Mouse (Mus musculus) embryo, embryonic 9.5 days (tissue): ENCODE data around the gene Cntln.
A peak's percentile ranks its signal among the peaks of the same experiment; 100 is the strongest.

Source experiments
- DNase-seq: peaks from one replicate; pipeline ENCODE4 v3.0.0-alpha.2; 2017; ENCODE audit errors: extremely low spot score

Gene Cntln

DNA sequence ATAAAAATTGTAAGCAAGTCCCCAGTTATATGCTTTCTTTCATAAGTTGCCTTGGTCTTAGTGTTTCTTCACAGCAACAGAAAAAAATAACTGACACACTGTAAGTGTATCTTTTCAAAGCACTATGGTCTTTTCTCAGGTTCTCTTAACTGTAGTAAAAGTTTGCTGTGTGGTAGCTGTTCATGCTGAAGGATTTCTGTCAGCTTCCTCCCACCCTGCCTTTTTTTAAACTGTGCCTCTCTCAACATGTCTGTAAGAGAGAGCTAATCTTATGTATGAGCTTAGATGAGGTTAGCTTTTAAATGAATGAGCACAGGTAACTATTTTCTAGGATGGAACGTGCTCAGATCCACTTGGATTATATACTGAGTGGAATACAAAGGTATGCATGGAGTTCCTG lies 170.5 kb downstream of the Cntln start:
- no peak for DNase-seq

DNA sequence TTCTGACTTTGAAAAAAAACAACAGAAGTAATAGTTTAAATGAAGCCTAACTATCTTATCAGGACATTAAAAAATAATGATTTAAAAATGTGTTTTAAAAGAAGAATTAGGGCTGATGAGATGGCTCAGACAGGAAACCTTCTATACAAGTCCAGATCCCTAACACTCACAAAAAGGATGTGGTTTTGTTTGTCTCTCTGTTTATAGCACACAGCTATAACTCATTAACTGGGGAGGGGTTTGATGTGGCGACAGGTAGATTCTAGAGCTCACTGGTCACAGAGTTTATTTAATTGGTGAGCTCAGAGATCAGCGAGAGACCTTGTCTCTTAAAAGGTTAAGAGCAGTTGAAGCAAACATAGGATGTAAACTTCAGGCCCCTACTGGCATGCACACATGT lies 175.5 kb downstream of the Cntln start:
- no peak for DNase-seq

DNA sequence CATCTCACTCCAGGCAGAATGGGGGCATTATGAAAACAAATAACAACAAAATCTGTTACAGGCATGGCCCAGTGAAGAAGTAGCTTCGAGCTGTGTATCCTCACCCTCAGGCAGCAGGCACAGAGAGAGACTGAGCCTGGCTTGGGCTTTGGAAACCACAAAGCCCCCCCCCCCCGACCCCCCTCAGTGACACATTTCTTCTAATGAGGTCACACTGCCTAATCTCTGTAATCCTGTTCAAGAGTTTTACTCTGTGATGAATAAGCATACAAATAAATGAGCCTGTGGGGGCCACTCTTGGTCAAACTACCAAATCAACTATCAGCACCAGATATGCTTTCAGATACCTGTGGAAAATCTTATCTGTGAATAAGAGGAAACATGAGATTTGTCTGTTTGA lies 177.6 kb downstream of the Cntln start:
- no peak for DNase-seq

DNA sequence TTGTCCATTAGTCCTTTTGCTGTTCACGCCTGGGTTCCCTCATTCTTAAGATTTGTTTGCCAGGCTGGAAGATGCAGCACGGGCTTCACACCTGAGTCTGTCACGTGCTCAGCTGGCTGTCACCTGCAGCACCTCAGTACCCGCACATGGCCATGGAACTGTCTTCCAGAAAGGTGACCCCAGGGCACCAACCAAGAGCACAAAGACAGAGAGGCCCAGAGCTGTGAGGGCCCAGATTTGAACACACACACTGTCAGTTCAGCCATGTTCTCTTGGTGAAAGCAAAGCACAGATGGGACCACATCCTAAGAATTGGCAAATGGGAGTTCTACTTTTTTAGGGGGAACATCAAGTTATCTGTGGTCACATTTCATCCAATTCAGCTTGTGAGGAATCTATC lies 211.9 kb downstream of the Cntln start:
- DNase-seq = no peak

DNA sequence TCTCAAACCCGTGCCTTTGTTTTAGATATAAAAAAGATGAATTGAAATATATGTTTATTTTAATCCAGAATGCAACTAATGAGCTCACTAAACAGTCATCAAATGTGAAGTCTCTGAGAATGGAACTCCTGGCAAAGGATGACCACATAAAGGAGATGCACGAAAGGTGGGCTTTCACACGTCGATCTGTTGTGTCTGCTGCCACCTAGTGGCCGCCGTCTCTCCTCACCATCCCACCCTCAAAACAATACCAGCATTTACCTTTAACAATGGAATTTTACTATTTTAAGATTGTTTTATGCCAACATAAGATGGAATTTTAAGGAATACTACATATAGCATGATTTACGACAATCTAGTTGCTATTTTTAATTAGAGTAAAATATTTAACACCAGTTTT lies 212.6 kb downstream of the Cntln start:
- DNase-seq = peak; percentile 48

DNA sequence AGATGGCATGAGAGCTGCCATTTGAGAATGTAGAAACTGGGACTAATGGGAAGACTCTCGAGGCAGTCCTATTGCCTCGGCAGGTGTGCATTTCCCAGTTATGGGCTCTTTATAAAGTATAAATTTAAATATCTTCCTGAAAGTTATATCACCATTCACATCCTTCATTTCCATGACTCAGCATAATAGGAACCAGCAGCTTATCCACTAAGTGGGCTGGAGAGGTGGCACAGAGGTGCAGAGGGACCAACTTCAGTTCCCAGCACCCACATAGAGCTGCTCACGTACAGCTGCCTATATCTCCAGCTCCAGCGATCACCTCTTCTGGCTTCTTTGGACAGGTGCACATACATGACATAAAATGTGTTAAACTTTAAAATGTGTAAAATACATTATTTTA lies 218.1 kb downstream of the Cntln start:
- no peak for DNase-seq

DNA sequence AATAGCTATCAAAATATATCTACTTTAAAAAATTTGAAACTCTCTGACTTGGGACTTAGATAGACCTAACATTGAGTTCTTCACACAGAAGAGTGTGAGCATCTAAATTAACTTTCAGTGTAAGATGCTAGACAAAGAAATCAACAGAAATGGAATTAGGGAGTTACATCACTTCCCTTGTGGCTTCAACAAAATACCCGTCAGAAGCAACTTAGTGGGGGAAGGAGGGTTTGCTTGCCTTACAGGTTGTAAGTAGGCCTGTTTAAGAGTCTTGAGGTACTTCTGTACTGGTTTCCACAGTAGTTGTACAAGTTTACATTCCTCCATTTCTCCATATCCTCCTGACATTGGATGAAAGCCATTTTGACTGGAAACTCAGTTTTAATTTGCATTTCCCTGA lies 222.3 kb downstream of the Cntln start:
- DNase-seq = no peak

DNA sequence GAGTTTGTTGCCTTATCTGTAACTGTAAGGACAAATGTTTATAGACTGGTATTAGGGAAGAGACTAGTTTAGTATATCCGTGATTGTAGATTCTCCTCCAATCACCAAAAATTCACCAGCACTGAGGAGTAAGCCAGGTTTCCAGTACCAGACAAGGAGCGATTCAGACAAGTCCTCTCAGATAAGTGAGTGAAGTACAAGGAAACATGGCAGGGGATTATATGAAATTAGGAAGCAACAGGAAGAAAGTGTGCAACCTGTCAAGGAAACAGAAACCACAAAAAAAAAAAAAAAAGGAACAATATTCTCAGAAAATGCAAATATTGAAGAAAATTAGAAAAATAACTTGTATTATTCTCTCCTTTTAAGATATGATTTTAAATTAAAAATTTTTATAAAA lies 222.9 kb downstream of the Cntln start:
- no peak for DNase-seq

DNA sequence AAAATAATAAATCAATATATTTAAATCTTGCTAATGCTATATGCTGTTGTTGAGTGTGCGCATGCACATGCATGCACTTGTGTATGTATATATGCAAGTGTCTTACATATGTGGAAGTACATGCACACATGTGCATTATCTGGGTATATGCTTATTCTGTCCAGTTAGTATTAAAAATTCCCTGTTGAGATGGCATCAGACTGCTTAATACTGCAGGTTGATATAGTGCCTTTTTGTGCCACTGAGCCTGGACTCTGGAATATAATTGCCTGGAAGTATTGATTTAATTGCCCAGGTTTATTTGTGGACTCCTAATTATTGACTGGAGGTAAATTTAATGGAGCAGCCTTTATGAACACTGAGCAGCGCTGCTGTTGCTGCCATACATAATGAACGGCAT lies 236.2 kb downstream of the Cntln start:
- no peak for DNase-seq

DNA sequence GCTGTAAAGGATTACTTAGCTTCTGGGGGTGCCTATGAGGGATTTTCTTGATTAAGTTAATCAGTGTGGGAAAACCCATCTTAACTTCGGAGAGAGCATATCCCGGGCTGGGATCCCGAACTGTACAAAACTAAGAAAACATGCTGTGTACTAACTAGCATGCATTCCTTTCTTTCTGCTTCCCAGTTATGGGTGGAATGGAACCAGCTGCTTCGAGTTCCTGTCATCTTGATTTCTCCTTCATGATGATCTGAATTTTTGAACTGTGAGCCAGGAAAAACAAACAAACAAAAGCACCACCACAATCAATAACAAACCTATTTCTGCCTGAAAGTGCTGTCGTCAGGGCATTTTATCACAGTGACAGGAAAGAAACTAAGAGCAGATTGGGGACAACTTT lies 265.6 kb downstream of the Cntln start:
- no peak for DNase-seq

DNA sequence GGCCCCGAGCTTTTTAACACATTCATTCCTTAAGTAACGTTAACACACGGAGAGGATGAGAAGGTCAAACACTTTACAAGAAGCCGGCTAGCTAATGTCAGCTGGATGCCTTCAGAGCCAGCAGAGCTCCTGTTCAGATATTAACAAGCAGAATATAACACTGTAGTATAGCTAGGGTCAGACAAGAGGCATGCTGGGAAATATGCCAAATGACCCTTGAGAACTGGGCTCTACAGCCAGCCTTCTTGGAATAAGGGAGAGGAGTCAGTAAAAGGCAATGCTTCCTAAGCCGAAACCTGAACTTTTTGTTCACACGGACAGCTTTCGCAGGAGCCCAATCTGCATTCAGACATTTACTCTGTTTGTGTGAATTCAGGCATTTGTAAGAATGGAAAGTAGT lies 267.8 kb downstream of the Cntln start:
- DNase-seq = no peak

DNA sequence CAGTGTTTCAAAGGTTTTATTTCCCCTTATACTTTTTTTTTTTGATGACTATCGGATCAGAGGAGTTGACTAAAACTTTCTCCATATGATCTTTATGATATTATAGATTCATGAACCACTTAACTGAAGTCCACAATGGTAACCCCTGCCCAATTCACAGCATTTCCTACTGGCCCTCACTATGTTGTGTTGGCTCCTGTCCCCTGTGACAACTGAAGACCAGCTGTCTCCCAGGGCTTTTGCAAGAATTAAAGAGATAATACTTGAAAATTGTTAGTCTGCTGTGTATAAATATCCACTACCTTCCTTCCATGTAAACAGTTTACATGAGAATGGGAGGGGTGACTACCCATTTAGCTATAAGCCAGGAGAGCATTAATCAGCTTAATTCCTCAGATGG lies 270.3 kb downstream of the Cntln start:
- no peak for DNase-seq

DNA sequence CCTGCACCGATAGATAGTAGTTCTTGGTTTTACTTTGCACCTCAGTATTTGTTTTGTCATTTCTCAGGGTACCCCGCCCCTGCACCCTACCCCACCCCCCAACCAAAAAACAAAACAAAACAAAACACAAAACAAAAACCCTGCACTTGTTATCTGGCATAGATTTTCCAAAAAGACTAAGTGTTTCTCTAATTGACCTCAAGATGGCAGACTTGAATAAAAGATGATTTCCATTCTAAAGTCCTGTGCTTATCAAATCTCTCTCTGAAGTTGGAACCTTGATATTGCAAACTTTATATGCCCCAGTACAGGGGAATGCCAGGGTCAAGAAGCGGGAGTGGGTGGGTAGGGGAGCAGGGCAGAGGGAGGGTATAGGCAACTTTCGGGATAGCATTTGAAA lies 277.0 kb downstream of the Cntln start:
- DNase-seq = no peak

DNA sequence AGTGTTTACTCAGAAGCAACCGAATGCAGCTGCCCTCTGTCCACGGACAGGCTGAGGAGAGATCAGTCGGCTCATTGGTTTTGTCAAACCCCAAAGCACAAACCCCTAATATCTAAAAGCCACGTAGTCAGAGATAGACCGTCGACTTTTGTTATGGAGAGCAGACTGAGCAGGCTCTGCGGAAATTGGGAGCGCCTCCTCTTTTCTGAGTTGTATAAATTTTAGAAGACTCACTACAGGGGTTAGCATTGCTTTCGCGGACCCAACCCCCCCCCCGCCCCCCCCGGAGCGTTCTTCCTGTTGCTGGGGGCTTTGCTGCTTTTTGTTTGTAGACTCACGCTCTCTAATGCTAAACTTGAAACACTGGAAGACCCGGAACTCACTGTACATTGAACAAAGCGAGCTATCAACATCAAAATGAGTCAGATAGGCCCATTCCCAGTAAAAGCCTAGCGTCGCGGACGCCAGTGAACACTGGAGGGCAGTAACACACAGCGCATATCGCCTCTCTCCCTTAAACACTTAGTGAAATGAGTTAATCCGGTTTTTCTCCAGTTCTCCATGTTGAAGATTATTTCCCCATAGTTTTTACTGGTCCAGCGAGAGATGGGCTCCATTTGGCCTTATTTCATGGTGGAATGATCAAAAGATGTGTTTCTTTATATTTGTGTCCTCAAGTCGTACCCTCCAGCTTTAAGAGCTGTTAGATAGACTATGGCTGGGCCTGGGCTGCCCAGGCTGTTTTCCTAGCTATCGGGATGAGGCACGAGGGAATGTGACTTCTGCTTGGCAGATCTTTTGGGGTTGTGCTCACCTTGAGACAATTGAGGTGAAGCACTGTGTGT lies 278.6 kb downstream of the Cntln start:
- DNase-seq = peak; percentile 62

DNA sequence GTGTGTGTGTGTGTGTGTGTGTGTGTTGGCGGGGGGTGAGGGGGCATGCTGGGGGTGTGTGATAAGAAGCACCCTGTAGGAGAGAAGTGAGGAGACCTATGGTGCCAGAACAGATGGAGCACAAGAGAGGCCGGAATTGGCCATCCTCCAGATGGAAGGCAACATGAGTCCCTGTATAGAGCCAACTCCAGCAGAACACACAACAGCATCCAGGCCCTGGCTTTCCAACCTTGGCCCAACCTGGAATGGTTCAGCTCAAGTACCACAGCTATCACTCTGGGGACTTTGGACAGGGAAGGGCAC lies 279.2 kb downstream of the Cntln start:
- no peak for DNase-seq

DNA sequence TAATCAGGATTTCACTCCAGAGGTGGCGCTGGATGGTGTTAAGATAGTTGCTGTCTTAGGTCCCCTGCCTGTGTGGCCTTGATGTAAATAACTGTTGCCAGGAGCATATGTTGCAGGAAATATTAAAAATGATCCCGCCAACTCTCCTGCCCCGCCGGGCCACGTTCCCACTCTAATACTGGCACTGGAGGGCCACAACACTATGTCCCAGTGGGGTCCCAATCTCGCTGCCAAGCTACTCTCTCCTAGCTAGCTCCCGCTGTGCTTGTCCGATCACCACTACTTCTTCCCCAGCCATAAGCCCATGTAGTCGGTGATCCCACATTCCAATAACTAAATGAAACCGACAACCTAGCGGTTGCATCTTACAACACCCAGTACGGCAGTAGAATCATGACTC lies 283.9 kb downstream of the Cntln start:
- no peak for DNase-seq

DNA sequence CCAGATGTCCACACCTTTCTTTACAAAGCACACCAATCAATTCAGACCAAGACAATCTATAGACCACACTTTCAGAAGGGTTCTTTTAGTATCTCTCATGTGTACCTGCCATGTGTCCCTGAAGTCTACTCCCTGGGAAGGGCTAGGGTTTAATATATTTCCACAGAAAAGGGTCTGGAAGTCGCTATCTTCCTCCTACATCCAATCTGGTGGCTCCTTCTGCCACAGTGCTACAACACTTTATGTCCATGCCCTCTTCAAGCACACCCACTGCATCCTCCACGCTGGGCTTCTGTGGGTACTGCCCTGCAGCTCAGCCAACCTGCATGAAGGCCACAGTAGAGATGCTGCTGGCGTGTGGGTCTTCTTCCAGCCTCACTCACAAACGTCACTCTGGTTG lies 291.4 kb downstream of the Cntln start:
- DNase-seq = no peak

DNA sequence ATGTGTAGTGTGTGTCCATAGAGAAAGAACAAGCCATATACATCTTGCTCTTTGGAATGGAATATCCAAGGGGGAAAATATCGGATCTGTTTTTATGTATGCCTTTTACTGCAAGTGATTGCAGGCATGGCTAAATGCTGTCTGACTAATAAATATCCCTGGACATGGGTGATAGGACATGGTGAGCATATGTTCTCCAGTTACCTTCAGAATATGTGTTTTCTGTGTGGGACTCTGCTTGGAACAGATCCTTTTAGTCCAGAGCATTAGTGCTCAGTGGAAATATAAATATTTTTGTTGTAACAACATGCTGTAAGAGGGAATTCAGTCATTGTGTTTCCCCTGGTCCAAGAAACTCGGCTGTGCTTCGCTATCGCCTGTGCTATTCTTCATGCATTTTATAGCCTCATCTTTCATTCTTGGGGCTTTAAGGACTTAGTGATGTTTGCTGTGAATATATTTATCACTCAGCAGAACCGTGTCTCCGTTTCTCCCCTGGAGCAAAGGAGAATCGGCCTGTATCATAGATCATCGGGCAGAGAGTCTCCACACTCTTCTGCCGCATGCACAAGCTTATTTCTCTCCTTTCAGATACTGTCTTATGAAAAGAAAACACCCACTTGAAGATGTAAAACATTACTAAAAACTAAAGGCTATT lies 294.4 kb downstream of the Cntln start:
- no peak for DNase-seq
